Mouse (Mus musculus): Measurements from ENCODE around the gene Gm47841.

GRCm38 (mm10) chr15:101002466-101002865, 44.7 kb downstream of the Gm47841 start:
- TF ChIP-seq TAL1 (IDR thresholded peaks at IDR 0.05; ENCODE audit: low read length) (no peak), GATA1 (IDR thresholded peaks at IDR 0.05; ENCODE audit: low read length) (no peak)
